Mouse (Mus musculus) skeletal muscle tissue, adult 2 months (tissue): ENCODE data around the gene Cidec.

Source experiments
- DNase-seq: peaks from one replicate; pipeline ENCODE4 v3.0.0-alpha.2; 2012; ENCODE audit warnings: low read depth, low spot score

Cidec gene

DNA sequence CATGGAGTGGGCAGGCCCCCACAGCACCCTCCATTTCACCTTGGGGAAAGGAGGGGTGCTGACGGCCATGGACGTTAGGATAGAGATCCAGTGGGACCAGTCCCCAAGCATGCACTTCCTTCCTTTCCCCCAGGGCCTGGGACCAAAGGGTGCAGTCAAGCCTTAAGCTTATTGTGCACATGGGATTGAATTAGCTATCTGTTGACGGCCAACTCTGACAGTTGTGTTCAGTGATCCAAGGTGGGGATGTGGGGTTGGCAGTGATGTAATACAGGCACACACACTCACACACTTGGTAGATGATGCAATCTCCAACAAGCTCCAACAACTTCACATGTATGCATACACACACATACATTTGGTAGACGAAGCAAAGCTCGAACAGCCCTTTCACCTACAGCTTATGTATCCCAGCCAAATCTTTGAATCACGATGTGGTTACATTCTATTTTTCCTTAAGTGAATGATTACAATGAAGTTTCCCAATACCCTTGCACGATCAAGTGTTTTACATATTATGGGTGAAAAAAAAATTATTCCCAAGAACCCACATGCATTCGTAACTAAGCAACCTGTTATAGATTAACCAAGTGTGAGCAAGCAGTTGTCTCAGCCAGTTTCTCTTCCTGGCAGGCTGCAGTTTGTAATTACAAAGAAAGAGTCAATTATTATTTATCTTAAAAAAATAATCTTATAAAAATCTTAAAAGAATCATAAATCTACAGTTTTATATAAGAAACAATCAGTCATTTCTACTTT is 8.8 kb upstream of the Cidec start:
- no peak for DNase-seq

DNA sequence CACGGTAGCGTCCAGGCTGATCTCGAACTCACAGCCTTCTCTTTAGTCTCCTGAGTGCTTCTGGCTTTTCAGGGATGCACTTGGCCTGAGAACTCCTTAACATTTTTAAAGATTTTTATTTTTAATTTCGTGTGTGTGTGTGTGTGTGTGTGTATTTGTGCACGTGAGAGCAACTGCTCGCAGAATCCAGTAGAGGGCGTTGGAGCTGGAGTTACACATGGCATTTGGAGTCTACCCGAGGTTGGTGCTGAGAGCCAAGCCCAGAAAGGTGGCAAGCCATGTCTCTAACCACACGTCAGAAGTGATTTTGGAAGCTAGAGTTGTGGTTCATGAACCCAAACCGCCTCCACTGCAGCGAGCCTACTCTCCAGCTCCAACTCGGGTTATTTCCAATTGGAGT is 7.5 kb upstream of the Cidec start:
- no peak for DNase-seq

GRCm38 (mm10) chr6:113442442-113443090 is 7.0 kb upstream of the Cidec start, which contains the start of gene Jagn1:
Gene Jagn1, plus strand, starts transcription at chr6:113442569.
- peak; percentile 91 for DNase-seq

GRCm38 (mm10) chr6:113442087-113442441 is 6.5 kb upstream of the Cidec start:
- no peak for DNase-seq

DNA sequence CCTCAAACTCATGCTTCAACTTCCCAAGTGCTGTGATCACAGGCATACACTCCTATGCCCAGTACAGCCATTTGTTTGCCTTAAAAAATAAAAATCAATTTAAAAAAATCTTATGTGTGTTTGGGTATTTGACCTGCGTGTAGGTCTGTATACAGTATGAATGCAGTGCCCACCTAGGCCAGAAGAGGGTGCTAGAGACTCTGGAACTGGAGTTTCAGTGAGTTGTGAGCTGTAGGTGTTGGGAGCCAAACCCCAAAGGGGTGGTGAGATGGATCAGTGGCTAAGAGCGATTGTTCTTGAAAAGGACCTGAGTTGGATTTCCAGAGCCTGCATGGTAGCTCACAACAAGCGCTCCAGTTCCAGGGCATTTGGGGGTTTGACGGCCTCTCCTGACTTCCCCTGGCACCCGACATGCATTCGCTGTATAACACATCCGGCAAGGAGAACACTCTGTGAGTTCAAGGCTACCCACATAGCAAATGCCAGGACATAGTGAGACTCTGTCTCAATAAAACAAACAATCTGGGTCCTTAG is 5.7 kb upstream of the Cidec start:
- peak; percentile 72 for DNase-seq

DNA sequence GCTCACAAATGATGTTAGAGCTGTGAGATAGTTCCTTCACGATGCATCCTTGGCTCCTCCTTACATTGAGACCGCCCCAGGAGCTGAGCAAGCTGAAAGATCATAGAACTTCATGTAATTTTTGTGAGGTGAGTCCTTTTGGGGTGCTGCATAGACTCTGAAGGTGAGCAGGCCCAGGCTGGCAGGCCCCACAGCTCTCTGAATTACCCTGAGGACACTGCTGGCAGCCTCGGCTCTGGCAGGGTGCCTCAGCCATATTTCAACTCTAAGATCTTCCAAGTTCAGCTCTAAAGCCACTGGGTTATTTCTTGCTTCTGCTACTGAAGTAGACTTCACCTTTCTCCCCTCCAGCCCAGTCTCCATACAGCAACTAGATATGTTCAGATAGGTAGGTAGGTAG is 5.1 kb upstream of the Cidec start:
- DNase-seq = no peak

DNA sequence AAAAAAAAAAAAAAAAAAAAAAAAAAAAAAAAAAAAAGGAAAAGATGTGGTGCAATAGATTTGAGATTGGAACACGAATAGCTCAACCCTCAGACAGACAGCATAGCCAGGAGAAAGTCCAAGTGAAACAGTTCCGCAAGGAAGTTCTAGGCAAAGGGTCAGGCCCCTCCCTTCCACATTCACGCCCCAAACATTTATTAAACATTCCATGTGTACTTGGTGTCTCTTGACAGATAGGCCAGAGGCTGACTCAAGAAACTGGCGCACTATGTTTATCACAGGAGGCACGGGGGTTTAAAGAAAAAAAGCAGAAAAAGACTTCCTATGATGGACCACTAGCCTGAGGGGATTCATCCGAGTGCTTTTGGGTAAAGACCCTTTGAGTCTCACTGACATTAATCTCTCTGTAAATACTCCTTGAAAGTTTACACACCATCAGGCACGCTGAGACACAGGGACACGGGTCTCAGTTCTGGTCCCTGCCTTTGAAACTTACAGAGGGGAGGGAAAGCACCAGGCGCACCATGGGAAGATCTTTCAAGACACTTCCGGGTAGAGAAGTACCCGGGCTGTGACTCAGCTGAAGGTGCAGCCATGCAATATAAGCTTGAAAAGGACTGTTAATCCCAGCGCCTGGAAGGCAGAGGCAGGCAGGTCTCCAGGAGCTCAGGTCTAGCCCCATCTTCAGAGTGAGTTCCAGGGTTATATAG is 3.3 kb upstream of the Cidec start:
- DNase-seq = no peak

GRCm38 (mm10) chr6:113437135-113437534 is 1.6 kb upstream of the Cidec start:
- no peak for DNase-seq

DNA sequence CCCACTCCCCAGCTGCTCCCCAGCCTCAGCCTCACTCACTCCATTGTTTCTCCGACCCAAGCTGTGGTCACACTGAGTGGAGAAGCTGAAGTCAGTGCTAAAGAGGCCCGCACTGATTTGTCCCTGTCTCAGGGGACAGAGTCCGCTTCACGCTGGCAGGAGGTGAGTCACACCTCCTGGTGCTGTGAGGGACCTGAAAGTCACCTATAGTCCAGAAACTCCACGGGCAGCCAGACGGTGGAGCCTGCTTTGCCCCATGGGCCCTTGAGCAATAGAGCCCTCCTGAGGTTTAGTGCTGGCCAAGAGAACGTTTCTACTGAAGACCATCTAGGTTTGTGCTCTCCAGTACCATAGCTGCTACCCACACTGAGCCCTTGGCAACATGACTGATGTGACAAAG is 869 bp downstream of the Cidec start:
- DNase-seq = no peak

GRCm38 (mm10) chr6:113433661-113434060 is 1.9 kb downstream of the Cidec start:
- DNase-seq = no peak

DNA sequence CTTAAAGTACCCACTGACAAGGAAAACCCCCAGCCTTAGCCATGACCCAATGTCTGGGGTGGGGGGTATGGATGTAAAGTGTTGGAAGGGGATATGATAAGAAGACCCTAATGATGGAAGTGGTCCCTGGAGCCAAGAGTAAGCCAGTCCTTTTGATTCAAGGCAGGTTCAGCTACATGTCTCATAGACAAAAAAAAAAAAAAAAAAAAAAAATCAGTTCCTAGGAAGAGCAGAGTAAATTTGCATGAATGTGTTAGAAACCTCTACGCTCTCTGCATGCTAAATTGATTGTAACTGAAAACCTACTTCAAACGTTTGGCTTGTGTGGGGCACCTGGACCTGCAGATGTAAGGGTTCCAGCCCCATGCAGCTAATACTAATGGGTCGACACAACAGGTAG is 3.8 kb downstream of the Cidec start:
- no peak for DNase-seq

- no peak for DNase-seq
Observed at GRCm38 (mm10) chr6:113430846-113431245, 4.7 kb downstream of the Cidec start.

DNA sequence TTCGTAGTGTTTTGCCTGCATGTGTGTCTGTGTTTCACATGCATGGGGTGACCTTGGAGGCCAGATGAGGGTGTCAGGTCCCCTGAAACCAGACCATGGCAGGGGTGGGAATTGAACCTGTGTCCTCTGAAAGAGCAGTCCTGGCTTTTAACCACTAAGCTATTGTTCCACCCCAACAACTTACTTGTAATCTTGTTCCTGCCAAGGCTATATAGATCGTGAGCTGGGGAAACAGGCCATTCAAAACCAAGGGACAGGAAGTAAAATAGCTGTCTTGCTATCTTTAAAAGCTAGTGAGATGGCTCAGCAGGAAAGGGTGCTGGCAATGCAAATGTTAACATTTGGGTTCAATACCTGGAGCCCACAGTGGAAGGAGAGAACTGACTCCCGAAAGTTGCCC is 5.6 kb downstream of the Cidec start:
- DNase-seq = no peak

DNA sequence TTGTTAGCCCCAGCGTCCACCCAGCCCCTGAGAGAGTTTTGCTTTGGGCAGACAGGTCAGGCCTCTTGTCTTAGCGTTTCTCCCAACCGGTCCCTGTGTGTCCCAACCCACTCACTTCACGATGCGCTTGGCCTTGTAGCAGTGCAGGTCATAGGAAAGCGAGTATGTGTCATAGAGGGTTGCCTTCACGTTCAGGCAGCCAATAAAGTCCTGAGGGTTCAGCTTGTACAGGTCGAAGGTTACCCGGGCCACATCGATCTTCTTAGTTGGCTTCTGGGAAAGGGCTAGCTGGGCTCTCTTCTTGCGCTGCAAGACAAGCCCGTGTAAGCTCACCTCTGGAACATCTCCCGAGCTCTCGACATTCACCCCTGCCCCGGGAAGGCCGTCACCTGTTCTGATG is 7.6 kb downstream of the Cidec start:
- no peak for DNase-seq

DNA sequence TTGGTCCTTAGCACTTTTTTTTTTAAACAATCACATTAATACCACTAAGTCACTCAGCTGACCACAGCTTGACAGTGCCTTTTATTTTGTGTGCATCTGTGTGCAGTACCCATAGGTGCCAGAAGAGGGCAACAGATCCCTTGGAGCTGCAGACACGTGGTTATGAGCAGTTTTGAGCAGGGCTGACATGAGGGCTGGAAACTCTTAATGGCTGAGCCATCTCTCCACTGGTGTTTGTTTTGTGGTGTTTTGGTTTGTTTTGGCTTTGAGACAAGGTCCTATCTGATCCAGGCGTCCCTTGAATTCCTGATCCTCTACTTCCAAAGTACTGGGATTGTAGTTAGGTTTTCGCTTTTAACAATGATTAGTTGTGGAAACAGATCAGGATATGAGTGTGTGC is 8.2 kb downstream of the Cidec start:
- DNase-seq = no peak

GRCm38 (mm10) chr6:113426696-113427095 is 8.9 kb downstream of the Cidec start:
- DNase-seq = no peak

GRCm38 (mm10) chr6:113424187-113424586 is 11.4 kb downstream of the Cidec start:
- DNase-seq = no peak

DNA sequence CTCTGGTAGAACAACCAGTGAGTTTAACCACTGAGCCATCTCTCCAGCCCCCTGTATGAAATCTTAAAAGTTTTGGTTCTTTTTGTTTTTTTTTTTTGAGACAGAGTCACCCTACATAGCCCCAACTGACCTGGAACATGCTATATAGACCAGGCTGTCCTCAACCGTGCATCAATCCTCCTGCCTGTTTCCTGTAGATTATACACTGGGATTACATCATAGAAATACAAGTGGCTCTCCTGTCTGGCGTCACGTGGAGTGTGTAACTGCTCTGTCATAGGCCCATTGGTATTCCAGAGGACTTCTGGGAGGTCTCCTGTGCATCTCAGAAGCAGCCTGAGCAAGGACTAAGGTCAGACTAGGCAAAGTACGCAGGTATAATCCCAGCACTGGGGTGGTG is 12.6 kb downstream of the Cidec start:
- DNase-seq = no peak

DNA sequence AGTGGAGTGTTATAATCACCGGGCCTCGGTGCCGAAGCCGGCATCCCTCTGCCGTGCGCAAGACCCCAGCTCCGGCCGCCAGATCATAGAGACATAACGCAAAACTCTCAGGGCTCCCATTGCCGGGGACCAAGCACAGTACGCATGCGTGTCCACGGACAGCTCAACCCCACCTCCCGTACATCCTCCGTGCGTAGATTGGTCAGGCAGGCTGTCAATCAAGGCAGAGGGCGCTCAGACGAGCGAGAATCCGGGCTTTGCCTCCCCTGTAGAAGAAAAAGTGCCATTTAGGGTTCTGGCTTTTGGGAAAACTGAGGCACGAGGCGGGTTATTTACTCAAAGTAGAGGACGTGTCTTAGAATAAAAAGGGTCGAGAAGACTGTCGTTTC is 16.4 kb downstream of the Cidec start, which contains the start of gene Rpusd3:
Gene Rpusd3, minus strand, starts transcription at position 142 of the 389 bp plus-strand sequence.
- peak; percentile 97 for DNase-seq

- no peak for DNase-seq
Observed at GRCm38 (mm10) chr6:113418441-113419198, 16.9 kb downstream of the Cidec start.

DNA sequence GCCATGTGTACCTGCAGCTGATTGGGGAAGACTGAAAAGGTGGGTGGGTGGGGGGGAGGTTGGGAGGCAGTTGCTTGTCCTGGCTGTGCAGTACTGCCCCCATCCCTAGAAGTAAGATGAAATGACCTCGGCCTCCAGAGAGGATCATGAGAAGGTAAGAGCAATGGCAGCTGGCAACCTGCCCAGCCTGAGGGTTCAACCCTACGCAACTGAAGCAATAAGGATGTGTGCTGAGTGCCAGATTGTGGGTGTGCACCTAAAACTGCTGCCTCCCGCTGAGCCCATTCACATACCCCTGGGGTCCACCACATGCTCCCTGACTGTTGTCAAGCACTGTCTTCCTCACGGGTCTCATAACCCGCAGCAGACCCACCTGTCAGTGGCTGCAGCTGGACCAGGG is 19.1 kb downstream of the Cidec start:
- DNase-seq = no peak

- no peak for DNase-seq
Observed at GRCm38 (mm10) chr6:113410001-113410400, 25.6 kb downstream of the Cidec start.
